Mouse (Mus musculus): Measurements from ENCODE around the gene Prdm16. TPM values are rescaled to one million over a fixed set of nuclear protein-coding genes. Genes with fewer than 3 reads are reported as not detected.
A peak's percentile ranks its signal among the peaks of the same experiment; 100 is the strongest.

The Prdm16 gene
- polyA plus RNA-seq (2015; fragmentation: Nextera tagmentation; extraction: Ambion mirVana): 23.2 and 23.5 TPM in 2 replicates

- peak; percentile 67 for ATAC-seq (ENCODE audit: insufficient read depth, low FRiP score)
- Histone ChIP-seq H3K9ac (ENCODE audit: low read length) (peak within 1 kb of the TSS; percentile 87), H3K27ac (ENCODE audit: low read length) (peak within 1 kb of the TSS; percentile 93), H3K9me3 (replicated peaks; ENCODE audit: control insufficient read depth, low read length) (no peaks in the 10 kb centered on the region), H3K4me3 (replicated peaks; ENCODE audit: low read length) (peak within 1 kb of the TSS; percentile 71), H3K27me3 (ENCODE audit: control insufficient read depth, insufficient read depth, low read length) (peaks cover 77% of the 10 kb centered on the region), H3K4me2 (ENCODE audit: low read depth, low read length) (peak within 1 kb of the TSS; percentile 88), H3K4me1 (ENCODE audit: control insufficient read depth, insufficient read depth, low read length) (peaks cover 6% of the 10 kb centered on the region; the same call in 1 of the 2 replicates), H3K36me3 (ENCODE audit: control insufficient read depth, insufficient read depth, low read length) (no peaks in the 10 kb centered on the region)
- WGBS: under 1% methylated on average over 47 of the region's 47 CpGs
Measured at GRCm38 (mm10) chr4:154636721-154637311, at the start of gene Prdm16. TSS of gene Prdm16 (minus strand) at chr4:154636873.

DNA sequence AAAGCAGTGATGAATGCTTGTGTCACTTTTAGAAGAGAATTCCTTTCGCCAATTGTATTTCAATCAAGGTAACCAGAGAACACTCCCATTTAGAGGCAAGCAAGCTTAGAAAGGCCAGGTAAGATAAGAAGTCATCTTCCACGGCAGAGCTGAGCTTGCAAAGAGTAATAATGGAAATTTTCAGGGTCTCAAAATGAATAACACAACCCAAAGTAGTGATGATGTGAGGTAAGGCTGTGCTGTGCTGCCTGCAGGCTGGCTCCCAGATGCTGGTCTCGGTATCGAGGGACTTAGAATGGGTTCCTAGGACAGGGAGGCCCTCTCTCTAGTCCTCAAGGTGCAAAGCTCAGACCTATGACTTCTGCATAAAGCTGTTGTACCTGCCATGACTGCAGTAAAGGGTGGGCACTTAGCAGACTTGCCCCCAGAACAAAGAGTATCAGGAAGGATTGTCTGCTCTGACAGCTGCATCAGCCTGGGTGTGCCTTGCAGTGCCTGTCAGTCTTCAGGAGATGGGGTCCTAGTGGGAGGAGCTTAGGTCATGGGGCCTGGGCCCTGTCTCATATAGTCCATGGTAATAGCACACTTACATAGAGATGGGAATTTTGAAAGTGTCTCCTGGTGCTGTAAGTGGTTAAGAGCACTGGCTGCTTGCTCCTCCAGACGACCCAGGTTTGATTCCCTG lies 46.5 kb upstream of the Prdm16 start:
- H3K27me3 ChIP-seq (ENCODE audit: control insufficient read depth, insufficient read depth, low read length): peaks cover 2% of the 10 kb centered on the region; the same call in 1 of the 2 replicates
- ATAC-seq (ENCODE audit: insufficient read depth, low FRiP score): no peak
- 72% methylated on average over 5 of the region's 5 CpGs for WGBS

DNA sequence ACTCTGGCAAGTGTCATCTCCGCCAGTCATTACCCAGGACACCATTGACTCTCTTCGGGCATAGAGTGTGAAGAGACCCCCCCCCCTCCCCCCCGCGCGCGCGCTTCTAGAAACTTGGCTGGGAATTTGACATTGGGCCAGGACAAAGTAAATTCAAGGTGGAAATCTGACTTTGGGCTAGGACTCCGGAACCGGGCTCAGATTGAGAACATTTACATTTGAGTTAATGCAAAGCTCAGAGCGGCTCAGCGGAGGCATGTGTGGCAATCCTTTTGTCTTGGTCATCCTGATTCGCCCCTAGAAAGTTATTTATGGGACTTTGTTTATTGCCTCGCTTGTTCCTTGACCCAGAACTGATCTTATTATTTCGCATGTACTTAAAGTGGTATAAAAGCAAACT lies 45.6 kb upstream of the Prdm16 start:
- WGBS: 56% methylated on average over 14 of the region's 14 CpGs
- H3K4me3 ChIP-seq (replicated peaks; ENCODE audit: low read length): no peak overlapping the region
- no peak overlapping the region for H3K9ac ChIP-seq (ENCODE audit: low read length)
- H3K4me2 ChIP-seq (ENCODE audit: low read depth, low read length): no peak overlapping the region
- H3K4me1 ChIP-seq (ENCODE audit: control insufficient read depth, insufficient read depth, low read length): no peaks in the 10 kb centered on the region
- peaks cover 2% of the 10 kb centered on the region; the same call in 1 of the 2 replicates for H3K27me3 ChIP-seq (ENCODE audit: control insufficient read depth, insufficient read depth, low read length)
- no peaks in the 10 kb centered on the region for H3K9me3 ChIP-seq (replicated peaks; ENCODE audit: control insufficient read depth, low read length)
- ATAC-seq (ENCODE audit: insufficient read depth, low FRiP score): no peak
- no peaks in the 10 kb centered on the region for H3K36me3 ChIP-seq (ENCODE audit: control insufficient read depth, insufficient read depth, low read length)
- no peak overlapping the region for H3K27ac ChIP-seq (ENCODE audit: low read length)

More for the DNA sequence above, 46.5 kb upstream of the Prdm16 start:
- H3K4me3 ChIP-seq (replicated peaks; ENCODE audit: low read length): no peak overlapping the region
- H3K36me3 ChIP-seq (ENCODE audit: control insufficient read depth, insufficient read depth, low read length): no peaks in the 10 kb centered on the region
- no peaks in the 10 kb centered on the region for H3K4me1 ChIP-seq (ENCODE audit: control insufficient read depth, insufficient read depth, low read length)
- H3K4me2 ChIP-seq (ENCODE audit: low read depth, low read length): no peak overlapping the region
- H3K9me3 ChIP-seq (replicated peaks; ENCODE audit: control insufficient read depth, low read length): no peaks in the 10 kb centered on the region
- no peak overlapping the region for H3K27ac ChIP-seq (ENCODE audit: low read length)
- H3K9ac ChIP-seq (ENCODE audit: low read length): no peak overlapping the region

- H3K27me3 ChIP-seq (ENCODE audit: control insufficient read depth, insufficient read depth, low read length): peaks cover 5% of the 10 kb centered on the region; the same call in 1 of the 2 replicates
Measured at GRCm38 (mm10) chr4:154675441-154676000, 38.8 kb upstream of the Prdm16 start.

DNA sequence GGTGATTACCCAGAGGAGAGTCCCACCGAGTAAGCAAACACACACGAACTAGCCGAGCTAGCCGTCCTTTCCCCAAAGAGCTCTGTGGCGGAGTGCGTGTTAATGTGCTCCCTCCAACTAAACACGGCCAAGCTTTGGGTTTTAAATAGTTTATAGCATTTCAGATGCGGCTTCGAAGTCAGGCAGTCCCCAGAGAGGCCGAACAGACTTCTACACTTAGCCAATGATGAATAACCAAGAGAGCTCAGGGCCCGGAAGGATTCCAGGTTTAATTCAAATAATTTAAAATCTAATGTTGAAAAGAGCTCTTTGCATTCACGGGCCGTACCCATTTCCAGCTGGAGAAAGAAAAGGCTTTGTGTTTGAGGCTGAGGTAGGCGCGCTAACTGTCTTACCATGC lies 38.3 kb upstream of the Prdm16 start:
- 0 out of 2 replicates have a peak overlapping the region, but pooled peaks have one; percentile 6 for H3K4me2 ChIP-seq (ENCODE audit: low read depth, low read length)

More at GRCm38 (mm10) chr4:154675441-154676000, 38.8 kb upstream of the Prdm16 start:
- ATAC-seq (ENCODE audit: insufficient read depth, low FRiP score): no peak
- Histone ChIP-seq H3K4me3 (replicated peaks; ENCODE audit: low read length) (no peak overlapping the region), H3K27ac (ENCODE audit: low read length) (no peak overlapping the region), H3K4me2 (ENCODE audit: low read depth, low read length) (no peak overlapping the region), H3K9me3 (replicated peaks; ENCODE audit: control insufficient read depth, low read length) (no peaks in the 10 kb centered on the region), H3K4me1 (ENCODE audit: control insufficient read depth, insufficient read depth, low read length) (no peaks in the 10 kb centered on the region), H3K36me3 (ENCODE audit: control insufficient read depth, insufficient read depth, low read length) (no peaks in the 10 kb centered on the region), H3K9ac (ENCODE audit: low read length) (no peak overlapping the region)
- 66% methylated on average over 10 of the region's 10 CpGs for WGBS

DNA sequence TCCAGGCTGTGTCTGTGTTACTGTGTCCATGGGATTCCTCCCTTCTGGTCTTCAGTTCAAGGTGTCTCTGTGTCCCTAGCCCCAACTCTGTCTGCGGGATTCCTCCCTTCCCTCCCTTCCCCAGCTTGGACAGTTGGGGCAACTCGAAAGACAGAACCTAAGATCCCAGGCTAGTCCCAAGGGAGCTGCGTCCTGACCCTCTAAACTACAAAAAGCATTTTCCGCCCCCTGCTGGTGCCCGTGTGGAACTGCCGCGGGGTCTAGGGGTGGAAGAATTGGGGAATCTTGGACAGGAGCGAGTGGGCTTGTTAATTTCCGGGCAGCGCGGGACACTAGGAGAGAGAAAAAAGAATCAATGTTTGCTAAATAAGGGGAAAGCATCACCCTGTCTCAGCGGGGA lies 37.9 kb upstream of the Prdm16 start:
- ATAC-seq (ENCODE audit: insufficient read depth, low FRiP score): no peak
- Histone ChIP-seq H3K36me3 (ENCODE audit: control insufficient read depth, insufficient read depth, low read length) (no peaks in the 10 kb centered on the region), H3K4me1 (ENCODE audit: control insufficient read depth, insufficient read depth, low read length) (no peaks in the 10 kb centered on the region), H3K27ac (ENCODE audit: low read length) (no peak overlapping the region), H3K4me3 (replicated peaks; ENCODE audit: low read length) (no peak overlapping the region), H3K9me3 (replicated peaks; ENCODE audit: control insufficient read depth, low read length) (no peaks in the 10 kb centered on the region), H3K9ac (ENCODE audit: low read length) (no peak overlapping the region), H3K27me3 (ENCODE audit: control insufficient read depth, insufficient read depth, low read length) (peaks cover 5% of the 10 kb centered on the region; the same call in 1 of the 2 replicates), H3K4me2 (ENCODE audit: low read depth, low read length) (0 out of 2 replicates have a peak overlapping the region, but pooled peaks have one; percentile 6)
- WGBS: 1% methylated on average over 12 of the region's 12 CpGs

More for the DNA sequence above, 38.3 kb upstream of the Prdm16 start:
- Histone ChIP-seq H3K27me3 (ENCODE audit: control insufficient read depth, insufficient read depth, low read length) (peaks cover 5% of the 10 kb centered on the region; the same call in 1 of the 2 replicates), H3K36me3 (ENCODE audit: control insufficient read depth, insufficient read depth, low read length) (no peaks in the 10 kb centered on the region), H3K4me1 (ENCODE audit: control insufficient read depth, insufficient read depth, low read length) (no peaks in the 10 kb centered on the region), H3K4me3 (replicated peaks; ENCODE audit: low read length) (no peak overlapping the region), H3K9ac (ENCODE audit: low read length) (no peak overlapping the region), H3K27ac (ENCODE audit: low read length) (no peak overlapping the region), H3K9me3 (replicated peaks; ENCODE audit: control insufficient read depth, low read length) (no peaks in the 10 kb centered on the region)
- ATAC-seq (ENCODE audit: insufficient read depth, low FRiP score): no peak
- WGBS: 31% methylated on average over 15 of the region's 15 CpGs

DNA sequence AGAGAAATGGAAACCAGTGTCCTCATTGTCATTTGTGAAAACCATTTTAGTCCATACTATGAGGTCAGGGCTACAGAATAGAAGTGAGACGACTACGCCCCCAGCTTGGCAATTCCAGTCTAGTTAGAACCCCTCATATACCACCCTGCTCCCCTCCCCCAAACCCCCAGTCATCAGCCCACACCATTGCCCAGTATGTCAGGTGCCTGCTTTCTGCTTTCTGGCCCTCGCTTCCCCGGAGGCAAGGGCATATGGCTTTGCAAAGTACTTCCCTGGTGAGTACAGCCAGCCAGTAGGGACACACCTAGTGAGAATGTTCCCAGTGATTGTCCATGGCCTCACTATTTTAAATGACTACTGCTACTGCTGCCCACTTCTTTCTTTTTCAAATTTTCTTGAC lies 37.3 kb upstream of the Prdm16 start:
- Histone ChIP-seq H3K27me3 (ENCODE audit: control insufficient read depth, insufficient read depth, low read length) (peaks cover 5% of the 10 kb centered on the region; the same call in 1 of the 2 replicates), H3K27ac (ENCODE audit: low read length) (no peak overlapping the region), H3K9me3 (replicated peaks; ENCODE audit: control insufficient read depth, low read length) (no peaks in the 10 kb centered on the region), H3K36me3 (ENCODE audit: control insufficient read depth, insufficient read depth, low read length) (no peaks in the 10 kb centered on the region), H3K4me3 (replicated peaks; ENCODE audit: low read length) (no peak overlapping the region), H3K4me1 (ENCODE audit: control insufficient read depth, insufficient read depth, low read length) (no peaks in the 10 kb centered on the region), H3K9ac (ENCODE audit: low read length) (no peak overlapping the region), H3K4me2 (ENCODE audit: low read depth, low read length) (no peak overlapping the region)
- ATAC-seq (ENCODE audit: insufficient read depth, low FRiP score): no peak
- 76% methylated on average over 4 of the region's 4 CpGs for WGBS

DNA sequence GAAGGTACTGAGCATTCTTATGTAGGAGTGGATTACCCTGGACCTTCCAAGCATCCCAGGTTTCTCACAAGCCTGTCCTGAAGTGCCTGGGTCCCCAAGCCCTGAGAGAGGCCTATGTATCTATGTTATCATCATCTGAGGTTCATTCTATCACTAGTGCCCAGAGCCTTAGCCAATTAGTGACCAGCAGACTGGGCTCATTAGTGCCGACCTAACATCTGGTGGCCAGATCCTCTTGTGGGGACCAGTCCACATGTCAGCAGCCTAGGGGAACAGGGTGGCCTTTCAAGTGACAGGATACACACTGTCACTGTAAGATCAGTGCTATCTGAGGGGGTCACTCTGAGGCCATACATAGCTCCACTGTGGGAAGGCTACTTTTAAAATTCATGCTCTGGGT lies 35.4 kb upstream of the Prdm16 start:
- Histone ChIP-seq H3K36me3 (ENCODE audit: control insufficient read depth, insufficient read depth, low read length) (no peaks in the 10 kb centered on the region), H3K27ac (ENCODE audit: low read length) (no peak overlapping the region), H3K27me3 (ENCODE audit: control insufficient read depth, insufficient read depth, low read length) (peaks cover 4% of the 10 kb centered on the region; the same call in 1 of the 2 replicates), H3K9ac (ENCODE audit: low read length) (no peak overlapping the region), H3K4me1 (ENCODE audit: control insufficient read depth, insufficient read depth, low read length) (no peaks in the 10 kb centered on the region), H3K4me2 (ENCODE audit: low read depth, low read length) (no peak overlapping the region), H3K4me3 (replicated peaks; ENCODE audit: low read length) (no peak overlapping the region), H3K9me3 (replicated peaks; ENCODE audit: control insufficient read depth, low read length) (no peaks in the 10 kb centered on the region)
- WGBS: 41% methylated on average over 1 of the region's 1 CpGs
- ATAC-seq (ENCODE audit: insufficient read depth, low FRiP score): no peak
